Mouse (Mus musculus) erythroblast, embryonic 14.5 days (primary cell): ENCODE results near the gene Rrp12.

Experiments
- GATA1 ChIP-seq: IDR thresholded peaks from 2 replicates; pipeline ENCODE4 v1.6.1; 2012; ENCODE audit warnings: low read length, inconsistent platforms, mixed read lengths
- TAL1 ChIP-seq: IDR thresholded peaks from 3 replicates; pipeline ENCODE4 v1.6.1; 2012; ENCODE audit warnings: low read length, inconsistent platforms, mixed read lengths

GRCm38 (mm10) chr19:41874356-41874755 is 21.6 kb downstream of the Rrp12 start:
- TF ChIP-seq GATA1 (no peak), TAL1 (no peak)
